Mouse (Mus musculus): ENCODE data around the gene Tbx22. TPM values are rescaled to one million over a fixed set of nuclear protein-coding genes. Genes with fewer than 3 reads are reported as not detected.

The Tbx22 gene
- total RNA-seq (2015) (not detected in 2 replicates), total RNA-seq (2017) (not detected in 2 replicates)

DNA sequence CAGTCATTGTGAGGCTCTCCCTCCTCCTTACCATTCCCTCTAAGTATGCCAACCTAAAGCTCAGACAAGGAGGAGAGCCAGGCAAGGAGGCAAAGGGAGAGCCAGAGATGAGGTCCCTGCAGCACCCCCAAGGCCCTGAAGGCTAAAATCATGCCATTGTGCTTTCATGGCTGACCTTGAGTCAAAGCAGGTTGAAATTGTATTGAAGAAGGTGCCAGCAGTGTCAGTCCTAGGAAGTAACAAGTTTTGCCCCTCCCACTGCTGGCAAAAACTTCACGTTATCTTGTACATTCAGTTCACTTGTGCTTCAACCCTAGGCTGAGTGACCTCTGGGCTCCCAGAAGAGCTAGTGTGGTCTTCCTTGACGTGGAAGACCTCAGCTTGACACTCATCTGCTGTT, at the start of gene Tbx22:
Gene Tbx22, plus strand, starts transcription at position 301 of the 400 bp plus-strand sequence.
- no peak for ATAC-seq (ENCODE audit: poor library complexity, severe bottlenecking)

GRCm38 (mm10) chrX:107668677-107669076, 913 bp downstream of the Tbx22 start:
- ATAC-seq (ENCODE audit: poor library complexity, severe bottlenecking), result no peak

GRCm38 (mm10) chrX:107679203-107679602, 11.4 kb downstream of the Tbx22 start:
- no peak for ATAC-seq (ENCODE audit: poor library complexity, severe bottlenecking)

- ATAC-seq (ENCODE audit: poor library complexity, severe bottlenecking), result no peak
Observed at GRCm38 (mm10) chrX:107708584-107708983, 40.8 kb downstream of the Tbx22 start.

- ATAC-seq (ENCODE audit: poor library complexity, severe bottlenecking), result no peak
Observed at GRCm38 (mm10) chrX:107723541-107723940, 55.8 kb downstream of the Tbx22 start.

Other genes with a start within 250 kb of the Tbx22 start
- not detected in 2 replicates for gene Tent5d, start 124.6 kb downstream of the Tbx22 start, total RNA-seq (2015)
- 0.33 TPM in 1 of 2 replicates, not detected in the other for gene Tent5d, start 124.6 kb downstream of the Tbx22 start, total RNA-seq (2017)
- gene 2610002M06Rik, start 148.4 kb downstream of the Tbx22 start, total RNA-seq (2015), result 15.7 and 16.3 TPM in 2 replicates
- gene 2610002M06Rik, start 148.4 kb downstream of the Tbx22 start, total RNA-seq (2017), result 9.8 TPM in 2 replicates